Mouse (Mus musculus) G1E (cell line): ENCODE results near the gene 4930583I09Rik. TPM values are rescaled to one million over a fixed set of nuclear protein-coding genes. Genes with fewer than 3 reads are reported as not detected.

Experiments used
- ATAC-seq: 2 replicates; pipeline ENCODE4 v1.8.0; 2016; ENCODE audit warnings: mild to moderate bottlenecking; ENCODE audit not compliant: insufficient number of reproducible peaks, poor library complexity, low FRiP score, severe bottlenecking; ENCODE audit errors: extremely low read depth
- DNase-seq: peaks from one replicate; pipeline ENCODE4 v3.0.0; 2012; ENCODE audit warnings: low spot score
- H3K27me3 ChIP-seq: 2 replicates; pipeline ENCODE4 v1.6.1; 2012; ENCODE audit warnings: mild to moderate bottlenecking, low read length, inconsistent platforms; ENCODE audit not compliant: insufficient read depth
- H3K36me3 ChIP-seq: replicated peaks from 2 replicates; pipeline ENCODE3; 2012; ENCODE audit warnings: mild to moderate bottlenecking, inconsistent platforms
- H3K4me1 ChIP-seq: 2 replicates; pipeline ENCODE4 v1.6.1; 2012; ENCODE audit warnings: low read depth, low read length, inconsistent platforms, mixed read lengths; ENCODE audit not compliant: insufficient read depth
- H3K4me3 ChIP-seq: 2 replicates; pipeline ENCODE4 v1.5.1; 2012; ENCODE audit warnings: low read depth, mild to moderate bottlenecking, inconsistent platforms, low read length, moderate library complexity, mixed read lengths
- H3K9me3 ChIP-seq: replicated peaks from 2 replicates; pipeline ENCODE4 v1.6.1; 2012; ENCODE audit warnings: inconsistent platforms
- CTCF ChIP-seq: IDR thresholded peaks from 2 replicates; pipeline ENCODE4 v1.5.1; 2012; ENCODE audit warnings: low read depth, low read length, inconsistent platforms, mixed read lengths
- GATA1 ChIP-seq: IDR thresholded peaks from 2 replicates; pipeline ENCODE4 v1.6.1; 2012; ENCODE audit warnings: borderline replicate concordance, low read length, inconsistent platforms, mixed read lengths
- GATA2 ChIP-seq: IDR thresholded peaks from 2 replicates; pipeline ENCODE4 v1.6.1; 2012; ENCODE audit warnings: low read depth, low read length, inconsistent platforms, borderline replicate concordance
- POLR2AphosphoS5 ChIP-seq: IDR thresholded peaks from 2 replicates; pipeline ENCODE4 v1.6.1; 2012; ENCODE audit warnings: low read depth, low read length, inconsistent platforms; ENCODE audit not compliant: insufficient replicate concordance
- TAL1 ChIP-seq: conservative IDR thresholded peaks from 2 replicates; pipeline ENCODE4 v1.6.1; 2012; ENCODE audit warnings: low read depth, low read length, inconsistent platforms, mixed read lengths
- polyA plus RNA-seq: library from polyadenylated mRNA; stranded (reverse); fragments of >175 nt; gene quantifications from 2 replicates; pipeline ENCODE4 v1.2.3, GENCODE M21; 2012
- total RNA-seq, 2 experiments: library from RNA; stranded (forward) in 1 of 2; stranded (reverse) in 1 of 2; fragments of 200-1000 nt in 1 of 2; fragments of >200 nt in 1 of 2; fragmentation: Nextera tagmentation in 1 of 2; gene quantifications; 2 replicates each; pipeline ENCODE4 v1.2.3; 2014 to 2017

4930583I09Rik gene
- total and polyA plus RNA-seq, 3 experiments: not detected

- no peak overlapping the region for H3K4me3 ChIP-seq
- TF ChIP-seq GATA1: no peak
- no peak for TF ChIP-seq POLR2AphosphoS5
- TF ChIP-seq CTCF: no peak
- no peak for TF ChIP-seq TAL1
- TF ChIP-seq GATA2: no peak
- no peak for DNase-seq
- no peaks in the 10 kb centered on the region for H3K27me3 ChIP-seq
- no peaks in the 10 kb centered on the region for H3K36me3 ChIP-seq
- no peak; the same call in 1 of the 2 replicates for ATAC-seq
- no peaks in the 10 kb centered on the region for H3K4me1 ChIP-seq
- peaks cover 19% of the 10 kb centered on the region for H3K9me3 ChIP-seq
These were observed 10.8 kb upstream of the 4930583I09Rik start for GRCm38 (mm10) chr17:64846654-64847053.

- DNase-seq (no peak), ATAC-seq (no peak)
- Histone ChIP-seq H3K27me3 (no peaks in the 10 kb centered on the region), H3K4me3 (no peak overlapping the region), H3K4me1 (no peaks in the 10 kb centered on the region), H3K36me3 (no peaks in the 10 kb centered on the region), H3K9me3 (peaks cover 33% of the 10 kb centered on the region)
- TF ChIP-seq TAL1: no peak
- no peak for TF ChIP-seq GATA2
- no peak for TF ChIP-seq CTCF
- no peak for TF ChIP-seq POLR2AphosphoS5
- TF ChIP-seq GATA1: no peak
These were observed 1.0 kb upstream of the 4930583I09Rik start for GRCm38 (mm10) chr17:64836892-64837291.

DNA sequence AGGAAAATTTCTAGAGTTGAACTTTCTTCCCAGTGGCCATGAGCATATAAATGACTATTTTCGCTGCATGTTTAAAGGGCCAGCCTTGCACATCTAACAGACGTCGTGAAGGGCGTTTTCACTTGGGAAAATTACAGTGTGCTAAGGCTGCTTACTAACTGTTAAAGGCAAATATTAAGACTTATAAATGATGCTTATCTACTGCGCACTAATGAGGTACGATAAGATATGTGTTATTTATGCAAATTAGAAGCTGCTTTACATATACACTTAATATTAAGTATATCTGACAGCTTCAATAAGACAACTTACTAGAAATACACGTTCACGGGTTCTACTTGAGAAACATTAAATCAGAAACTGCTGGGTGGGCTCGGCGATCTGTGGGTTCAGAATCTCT, 481 bp upstream of the 4930583I09Rik start:
- peaks cover 33% of the 10 kb centered on the region for H3K9me3 ChIP-seq
- H3K27me3 ChIP-seq: no peaks in the 10 kb centered on the region
- no peak overlapping the region for H3K4me3 ChIP-seq
- H3K36me3 ChIP-seq: no peaks in the 10 kb centered on the region
- no peaks in the 10 kb centered on the region for H3K4me1 ChIP-seq
- DNase-seq (no peak), ATAC-seq (no peak)
- TF ChIP-seq TAL1 (no peak), GATA1 (no peak), POLR2AphosphoS5 (no peak), CTCF (no peak), GATA2 (no peak)

DNA sequence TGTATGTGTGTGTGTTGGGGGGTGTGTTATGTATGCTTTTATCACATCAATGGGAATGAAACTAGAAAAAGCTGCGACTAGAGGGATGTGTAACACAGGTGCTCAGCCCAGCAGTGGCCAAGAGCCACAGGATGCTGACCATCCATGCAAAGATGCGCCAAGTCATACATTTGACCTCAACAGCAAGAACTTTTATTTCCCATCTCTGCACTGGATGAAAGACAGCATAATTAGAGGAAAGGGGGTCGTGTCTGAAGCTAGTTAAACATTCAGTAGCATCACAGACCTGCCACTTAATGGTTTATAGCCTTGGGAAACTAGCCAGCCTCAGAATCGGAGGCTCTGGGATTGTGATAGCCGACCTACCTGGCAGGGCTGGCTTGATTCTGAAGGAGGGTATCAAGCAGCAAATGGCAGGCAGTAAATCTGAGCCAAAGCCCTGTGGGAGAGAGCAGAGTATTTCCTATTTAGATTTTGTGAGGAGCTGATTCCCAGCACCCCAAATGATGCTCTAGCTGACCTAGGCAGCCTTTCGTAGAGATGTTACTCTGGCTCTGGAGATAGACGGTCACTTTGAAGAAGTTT, 1.9 kb downstream of the 4930583I09Rik start:
- TF ChIP-seq POLR2AphosphoS5 (no peak), TAL1 (no peak), GATA2 (no peak), GATA1 (no peak), CTCF (no peak)
- no peak overlapping the region for H3K4me3 ChIP-seq
- ATAC-seq: no peak
- no peaks in the 10 kb centered on the region for H3K4me1 ChIP-seq
- H3K27me3 ChIP-seq: no peaks in the 10 kb centered on the region
- no peak for DNase-seq
- H3K36me3 ChIP-seq: no peaks in the 10 kb centered on the region
- H3K9me3 ChIP-seq: peaks cover 37% of the 10 kb centered on the region

DNA sequence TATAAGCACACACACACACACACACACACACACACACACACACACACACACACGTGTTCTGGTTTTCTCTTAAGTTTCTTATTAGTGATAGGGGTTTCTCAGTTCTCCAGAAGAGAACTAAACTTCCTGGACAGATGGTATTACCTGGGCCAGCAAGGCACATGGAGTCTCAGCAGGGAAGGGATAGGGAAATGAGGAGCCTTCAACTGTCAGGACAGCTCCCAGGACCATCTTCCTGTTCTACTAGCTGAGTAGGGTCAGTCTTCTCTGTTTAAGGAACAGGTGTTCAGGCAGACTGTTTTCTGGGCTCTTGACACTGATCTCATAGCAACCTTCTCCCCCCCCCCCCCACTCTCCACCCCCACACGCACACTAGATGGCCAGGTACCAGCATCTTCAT, 2.8 kb downstream of the 4930583I09Rik start:
- ATAC-seq (no peak), DNase-seq (no peak)
- no peaks in the 10 kb centered on the region for H3K27me3 ChIP-seq
- TF ChIP-seq GATA2 (no peak), CTCF (no peak), GATA1 (no peak)
- H3K36me3 ChIP-seq: no peaks in the 10 kb centered on the region
- peaks cover 40% of the 10 kb centered on the region for H3K9me3 ChIP-seq
- H3K4me3 ChIP-seq: no peak overlapping the region
- H3K4me1 ChIP-seq: no peaks in the 10 kb centered on the region

DNA sequence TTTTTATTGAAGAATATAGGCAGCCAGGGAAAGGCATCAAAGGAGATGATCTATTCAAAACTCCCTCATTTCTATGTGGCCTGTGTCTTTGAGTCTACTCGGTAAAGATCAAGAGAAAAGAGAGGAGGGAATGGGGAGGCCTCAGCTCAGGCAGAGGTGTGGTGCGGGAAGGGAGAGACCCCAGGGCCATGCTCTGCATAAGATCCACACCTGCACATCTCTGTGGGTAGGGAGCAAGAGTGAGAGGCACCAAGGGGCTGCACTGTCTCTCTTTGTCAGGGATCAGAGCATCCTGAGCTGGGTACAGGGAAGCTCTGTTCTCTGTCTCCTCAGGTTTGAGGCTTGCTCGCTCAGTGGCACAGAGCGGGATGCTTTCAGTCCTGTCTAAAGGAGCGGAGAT, 8.4 kb downstream of the 4930583I09Rik start:
- DNase-seq (no peak), ATAC-seq (no peak)
- Histone ChIP-seq H3K36me3 (no peaks in the 10 kb centered on the region), H3K27me3 (no peaks in the 10 kb centered on the region), H3K9me3 (peaks cover 29% of the 10 kb centered on the region), H3K4me1 (no peaks in the 10 kb centered on the region), H3K4me3 (no peak overlapping the region)
- TF ChIP-seq GATA1: no peak
- no peak for TF ChIP-seq POLR2AphosphoS5

DNA sequence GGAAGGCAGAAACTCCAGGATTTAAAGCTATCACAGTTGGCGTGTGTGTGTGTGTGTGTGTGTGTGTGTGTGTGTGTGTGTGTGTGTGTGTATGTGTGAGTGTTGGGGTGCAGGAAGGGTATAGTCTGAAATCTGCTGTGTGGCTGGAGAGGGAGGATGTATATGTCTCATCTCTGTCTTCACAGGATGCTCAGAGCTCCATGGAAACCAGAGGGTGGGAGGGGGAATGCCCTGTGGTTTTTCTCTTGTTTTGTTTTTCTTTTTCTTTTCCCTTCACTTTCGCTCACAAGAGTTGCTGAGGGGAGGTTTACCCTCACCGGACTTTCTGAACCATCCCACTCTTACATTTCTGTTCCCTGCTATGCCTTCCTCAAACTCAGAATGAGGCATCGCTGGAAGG, 9.0 kb downstream of the 4930583I09Rik start:
- ATAC-seq (no peak), DNase-seq (no peak)
- H3K4me3 ChIP-seq: no peak overlapping the region
- peaks cover 35% of the 10 kb centered on the region for H3K9me3 ChIP-seq
- no peaks in the 10 kb centered on the region for H3K36me3 ChIP-seq
- no peak for TF ChIP-seq POLR2AphosphoS5
- no peak for TF ChIP-seq GATA1
- no peak for TF ChIP-seq TAL1
- no peak for TF ChIP-seq CTCF
- TF ChIP-seq GATA2: no peak
- H3K27me3 ChIP-seq: no peaks in the 10 kb centered on the region
- H3K4me1 ChIP-seq: no peaks in the 10 kb centered on the region
